Comparison of ENCODE assay signal across 8 mouse cellular contexts in the genomic region with DNA sequence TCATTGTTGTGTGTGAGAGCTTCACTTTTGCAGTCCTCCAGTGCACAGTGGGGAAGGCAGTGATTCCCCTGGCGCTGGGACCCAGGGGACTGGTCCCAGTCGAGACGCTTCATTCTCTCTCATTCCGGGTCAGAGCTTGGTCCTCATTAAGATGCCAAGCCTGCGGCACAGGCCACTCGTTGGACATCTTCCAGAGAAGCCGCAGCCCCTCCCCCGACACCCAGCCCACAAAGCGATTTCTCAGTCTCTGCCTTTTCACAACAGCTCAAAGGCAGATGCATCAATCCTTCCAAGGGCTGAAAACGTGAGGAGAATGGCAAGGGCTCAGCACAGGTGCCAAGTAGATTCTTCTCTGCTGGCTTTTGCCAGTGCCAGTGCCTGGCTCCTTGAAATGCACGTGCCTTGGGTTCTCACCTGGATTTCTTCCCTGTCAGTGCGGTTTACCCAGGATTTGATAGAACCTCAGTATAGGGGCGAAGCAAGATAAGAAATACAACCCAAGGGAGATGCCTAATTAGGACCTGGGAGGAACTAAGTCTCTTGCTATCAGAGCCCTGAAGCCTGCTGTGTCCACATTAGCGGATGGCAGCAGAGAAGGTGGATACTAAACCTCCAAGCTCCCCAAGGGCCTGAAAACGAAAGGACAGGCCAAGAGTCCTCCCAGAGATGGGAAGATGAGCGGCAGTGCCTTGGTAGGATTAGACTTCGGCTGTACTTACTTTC.
DNase-seq lines count a peak whose midpoint lies in the region; ATAC-seq and TF ChIP-seq lines count a peak whose summit lies in the region.

No protein-coding gene starts in this region.

- no peaks in the 10 kb centered on the region for H3K27me3 ChIP-seq in kidney, adult 2 months (replicated peaks; ENCODE audit: control insufficient read depth, insufficient read depth, low read length)

- peak; percentile 62 for ATAC-seq in frontal cortex, adult (ENCODE audit: low TSS enrichment)
- ATAC-seq in granulocyte monocyte progenitor cell, adult 5-6 weeks (replicated peaks; ENCODE audit: poor library complexity, severe bottlenecking), result no peak

- TF ChIP-seq CTCF in left cerebral cortex, adult 2 months (IDR thresholded peaks at IDR 0.05), result no peak
- no peak for TF ChIP-seq CTCF in kidney, adult 2 months (conservative IDR thresholded peaks at IDR 0.05; ENCODE audit: insufficient read depth, insufficient read length, low read depth, low read length)

- no peaks in the 10 kb centered on the region for H3K4me1 ChIP-seq in kidney, adult 2 months (ENCODE audit: control insufficient read depth, insufficient read depth, low read length)

- H3K36me3 ChIP-seq in kidney, adult 2 months (ENCODE audit: control insufficient read depth, insufficient read depth, low read length), result no peaks in the 10 kb centered on the region

- peak; percentile 11 for DNase-seq in ZHBTc4 (ENCODE audit: low read depth, low spot score)
- peak; percentile 32 for DNase-seq in cerebellum, adult 8-10 months
- peak; percentile 23 to 52 for DNase-seq in left cerebral cortex, adult 2 months (ENCODE audit: extremely low spot score in 1 of 2, low spot score in 2 of 2)
- DNase-seq in right cerebral cortex, adult 2 months (ENCODE audit: low spot score in 2 of 2), result peak; percentile 39 to 59
- no peak for DNase-seq in kidney, adult 2 months
- no peak for DNase-seq in heart, adult 9 months (ENCODE audit: low spot score in 2 of 2)

- no peak overlapping the region for H3K27ac ChIP-seq in left cerebral cortex, adult 2 months
- no peak overlapping the region for H3K27ac ChIP-seq in kidney, adult 2 months (ENCODE audit: insufficient read depth, low read depth, low read length)

- no peak overlapping the region for H3K4me3 ChIP-seq in left cerebral cortex, adult 2 months
- no peak overlapping the region for H3K4me3 ChIP-seq in kidney, adult 2 months (ENCODE audit: insufficient read depth, low read depth, low read length)

- 38% methylated on average over 17 of the region's 17 CpGs for WGBS in kidney, adult 2 months

- no peak for TF ChIP-seq POLR2A in kidney, adult 2 months (IDR thresholded peaks at IDR 0.05; ENCODE audit: low read depth, low read length)

- intact Hi-C loops in left cerebral cortex, adult 2 months (cut with DNase I), result no loop called here

Comparison
In these comparisons a context has a peak if more than half of its experiments do, and no peak if none do; other contexts are left out.
1. DNase-seq: peak in ZHBTc4 (single experiment), cerebellum, adult 8-10 months (single experiment), left cerebral cortex, adult 2 months (2 of 2) and right cerebral cortex, adult 2 months (2 of 2); none in kidney, adult 2 months (single experiment) and heart, adult 9 months (0 of 2).